Mouse (Mus musculus): ENCODE data around the gene Arl8a. TPM values are rescaled to one million over a fixed set of nuclear protein-coding genes. Genes with fewer than 3 reads are reported as not detected.
"Not testable (repeated sequence)": the region's sequence is repeated elsewhere in the genome, so short reads cannot be mapped to it uniquely, and the experiment has no call there.

Arl8a gene
- polyA plus RNA-seq, 1 experiment from 2014 or later, result 111 TPM

- ChIA-PET CTCF (no interaction called here), POLR2A (no interaction called here)
- TF ChIP-seq CTCF (IDR thresholded peaks at IDR 0.05), result no peak
- no peaks in the 10 kb centered on the region for H3K27me3 ChIP-seq
- in situ Hi-C loops (cut with MboI; ENCODE audit: low pct_unique_long_range_greater_than_20kb), result no loop called here
- DNase-seq (ENCODE audit: low read depth, low spot score), result no peak
- peak; percentile 44 for ATAC-seq
Measured at GRCm38 (mm10) chr1:135188197-135188596, 41.6 kb downstream of the Arl8a start.

- no peak for DNase-seq (ENCODE audit: low read depth, low spot score)
- no peak for ATAC-seq
- ChIA-PET POLR2A (no interaction called here), CTCF (no interaction called here)
- no peak for TF ChIP-seq CTCF (IDR thresholded peaks at IDR 0.05)
- H3K27me3 ChIP-seq, result no peaks in the 10 kb centered on the region
- in situ Hi-C loops (cut with MboI; ENCODE audit: low pct_unique_long_range_greater_than_20kb), result no loop called here
Measured at GRCm38 (mm10) chr1:135189186-135189585, 42.6 kb downstream of the Arl8a start.

DNA sequence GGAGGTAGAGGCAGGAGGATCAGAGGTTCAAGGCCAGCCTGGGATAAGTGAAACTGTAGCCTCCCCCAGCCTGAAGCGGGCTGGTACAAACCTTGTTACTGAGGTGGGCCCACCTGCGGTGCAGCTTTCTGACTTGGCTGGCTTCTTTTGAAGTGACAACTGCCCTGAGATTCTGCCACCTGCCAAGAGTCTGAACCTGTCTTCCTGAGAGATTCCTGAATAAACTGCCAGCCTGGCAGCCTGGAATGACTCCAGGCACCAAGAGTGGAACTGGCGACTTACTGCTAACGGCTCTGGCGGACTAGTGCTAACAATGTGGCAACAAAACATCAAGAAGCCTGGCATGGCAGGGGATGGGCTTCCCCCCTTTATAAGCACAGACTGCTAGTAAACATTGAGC is 47.7 kb downstream of the Arl8a start:
- DNase-seq (ENCODE audit: low read depth, low spot score); ATAC-seq; H3K27me3 ChIP-seq; POLR2A ChIA-PET; in situ Hi-C loops (cut with MboI; ENCODE audit: low pct_unique_long_range_greater_than_20kb): not testable (repeated sequence)
- CTCF ChIA-PET, result interaction anchor here (1.2 kb wide), 1 partner anchor 40 kb away, joined by 3 read pairs; no protein-coding TSS in a partner anchor

DNA sequence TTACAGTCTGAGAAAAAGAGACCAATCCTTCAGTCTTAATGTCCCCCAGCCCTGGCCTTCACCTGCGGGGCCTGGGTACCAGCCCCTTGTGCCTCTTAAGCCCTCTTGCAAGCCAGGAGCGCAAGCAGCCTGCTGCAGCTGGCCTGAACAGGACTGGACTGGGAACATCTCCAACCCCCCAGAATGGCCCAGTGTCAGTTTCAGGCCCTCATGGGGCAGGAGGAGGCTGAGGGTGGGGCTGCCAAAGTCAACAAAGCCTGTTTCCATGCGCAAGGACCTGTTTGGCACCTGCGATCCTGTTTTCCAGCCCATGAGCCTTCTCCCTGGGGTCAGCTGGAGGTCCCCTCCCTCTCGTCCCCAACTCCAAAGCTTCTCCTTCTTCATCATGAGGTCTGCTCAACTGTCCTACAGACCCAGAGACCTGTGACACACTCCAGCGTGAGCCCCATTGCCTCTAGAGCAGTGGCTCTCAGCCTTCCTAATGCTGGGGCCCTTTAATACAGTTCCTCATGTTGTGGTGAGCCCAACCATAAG is 49.4 kb downstream of the Arl8a start:
- CTCF ChIA-PET, result interaction anchor here (1.2 kb wide), 1 partner anchor 23 kb away, joined by 4 read pairs; no protein-coding TSS in a partner anchor
- no peak for TF ChIP-seq CTCF (IDR thresholded peaks at IDR 0.05)
- in situ Hi-C loops (cut with MboI; ENCODE audit: low pct_unique_long_range_greater_than_20kb), result no loop called here
- no peak for DNase-seq (ENCODE audit: low read depth, low spot score)
- POLR2A ChIA-PET, result no interaction called here
- no peaks in the 10 kb centered on the region for H3K27me3 ChIP-seq
- no peak for ATAC-seq

- in situ Hi-C loops (cut with MboI; ENCODE audit: low pct_unique_long_range_greater_than_20kb), result no loop called here
- POLR2A ChIA-PET, result interaction anchor here (0.6 to 0.7 kb wide), 2 partner anchors 161 to 317 kb away, joined by 3 to 5 read pairs; no protein-coding TSS in a partner anchor
- DNase-seq (ENCODE audit: low read depth, low spot score), result no peak
- no peak for TF ChIP-seq CTCF (IDR thresholded peaks at IDR 0.05)
- no peaks in the 10 kb centered on the region for H3K27me3 ChIP-seq
- CTCF ChIA-PET, result no interaction called here
- ATAC-seq, result no peak
Measured at GRCm38 (mm10) chr1:135198412-135198811, 51.8 kb downstream of the Arl8a start.

DNA sequence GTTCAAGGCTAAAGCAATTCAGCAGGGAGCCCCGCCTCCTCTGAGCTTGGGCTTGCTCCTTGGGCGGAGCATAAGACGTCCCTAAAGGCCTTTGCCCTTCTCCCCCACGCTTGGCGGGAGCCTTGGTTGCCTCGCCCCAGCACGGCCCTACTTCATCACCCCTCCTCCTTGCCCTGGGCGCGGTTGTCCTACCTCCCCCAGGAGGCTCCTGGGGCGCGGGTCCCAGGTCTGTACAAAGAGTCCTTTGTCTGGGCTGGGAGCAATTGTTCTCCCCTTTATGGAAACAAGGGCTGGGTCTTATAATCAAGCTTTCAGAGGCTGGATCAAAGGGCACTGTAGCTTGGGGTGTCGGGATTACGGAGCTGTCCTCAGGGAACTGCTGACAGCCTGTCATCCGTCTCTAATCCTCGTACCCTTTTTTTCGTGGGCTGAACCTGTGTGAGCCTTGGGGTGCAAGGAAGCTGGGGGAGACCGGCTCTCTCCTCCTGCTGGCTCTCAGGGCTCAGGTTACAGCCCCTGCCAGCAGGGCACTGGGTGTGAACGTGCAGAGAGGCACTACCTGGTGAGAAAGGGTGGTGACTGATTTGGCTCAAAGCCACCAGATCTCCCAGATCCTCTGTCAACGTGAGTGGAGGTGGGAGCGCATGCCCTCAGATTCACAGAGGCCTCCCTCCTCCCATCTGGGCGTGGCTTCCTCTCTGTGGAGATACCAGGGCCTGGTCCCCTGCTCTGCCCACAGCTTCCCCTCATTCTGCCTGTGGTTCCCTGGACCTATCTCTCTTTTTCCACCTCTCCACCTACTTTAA is 52.6 kb downstream of the Arl8a start:
- CTCF ChIA-PET, result interaction anchor here (0.7 kb wide), 1 partner anchor 59 kb away, joined by 3 read pairs; the partner anchor contains the start of gene Elf3
- in situ Hi-C loops (cut with MboI; ENCODE audit: low pct_unique_long_range_greater_than_20kb), result no loop called here
- DNase-seq (ENCODE audit: low read depth, low spot score), result no peak
- ATAC-seq, result no peak
- POLR2A ChIA-PET, result no interaction called here
- TF ChIP-seq CTCF (IDR thresholded peaks at IDR 0.05), result no peak
- H3K27me3 ChIP-seq, result no peaks in the 10 kb centered on the region

DNA sequence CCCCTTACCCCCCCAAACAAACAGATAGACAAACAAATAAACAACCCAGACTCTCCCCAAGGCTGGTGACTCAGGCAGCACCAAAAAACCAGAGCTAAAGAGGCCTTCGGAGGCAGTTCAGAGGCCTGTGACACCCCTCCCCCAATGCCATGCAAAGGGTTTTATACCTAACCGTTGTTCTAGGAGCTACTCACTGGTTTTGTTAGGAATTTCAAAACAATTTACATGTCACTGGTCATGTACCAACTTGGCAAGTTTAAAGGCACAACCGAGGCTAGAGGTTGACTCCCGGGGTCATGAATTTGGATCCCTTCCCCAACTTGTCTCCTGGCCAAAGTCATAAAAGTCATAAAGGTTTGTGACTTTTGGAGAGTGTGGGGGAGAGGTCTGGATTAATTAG is 53.8 kb downstream of the Arl8a start:
- in situ Hi-C loops (cut with MboI; ENCODE audit: low pct_unique_long_range_greater_than_20kb), result no loop called here
- ChIA-PET POLR2A (no interaction called here), CTCF (no interaction called here)
- TF ChIP-seq CTCF (IDR thresholded peaks at IDR 0.05), result no peak
- H3K27me3 ChIP-seq, result no peaks in the 10 kb centered on the region
- no peak for ATAC-seq
- no peak for DNase-seq (ENCODE audit: low read depth, low spot score)

GRCm38 (mm10) chr1:135204196-135205126 is 57.8 kb downstream of the Arl8a start:
- no peak for TF ChIP-seq CTCF (IDR thresholded peaks at IDR 0.05)
- H3K27me3 ChIP-seq, result no peaks in the 10 kb centered on the region
- POLR2A ChIA-PET, result no interaction called here
- CTCF ChIA-PET, result interaction anchor here (0.7 kb wide), 1 partner anchor 63 kb away, joined by 3 read pairs; no protein-coding TSS in a partner anchor
- in situ Hi-C loops (cut with MboI; ENCODE audit: low pct_unique_long_range_greater_than_20kb), result no loop called here
- ATAC-seq, result peak; percentile 68
- no peak for DNase-seq (ENCODE audit: low read depth, low spot score)

DNA sequence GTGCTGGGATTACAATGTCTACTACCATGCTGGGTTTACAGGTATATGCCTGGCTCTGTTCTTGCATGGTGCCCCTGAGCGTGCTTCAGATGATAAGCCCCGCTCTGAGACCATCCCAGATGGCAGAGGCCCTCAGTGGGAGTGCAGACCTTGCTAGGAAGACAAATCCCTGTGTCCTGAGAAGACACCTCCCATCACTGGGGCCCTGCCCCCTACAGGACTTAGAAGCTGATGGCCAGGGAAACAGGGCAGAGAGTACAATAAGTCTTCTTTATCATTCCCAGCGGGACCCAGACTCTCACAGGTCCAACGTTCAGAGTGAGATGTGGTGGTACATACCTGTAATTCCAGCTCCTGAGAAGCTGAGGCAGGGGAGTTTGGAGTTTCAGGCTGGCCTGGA is 58.6 kb downstream of the Arl8a start:
- in situ Hi-C loops (cut with MboI; ENCODE audit: low pct_unique_long_range_greater_than_20kb), result no loop called here
- no peak for TF ChIP-seq CTCF (IDR thresholded peaks at IDR 0.05)
- ChIA-PET CTCF (interaction anchor here (1.1 kb wide), 1 partner anchor 33 kb away, joined by 5 read pairs; no protein-coding TSS in a partner anchor), POLR2A (no interaction called here)
- no peak for ATAC-seq
- no peak for DNase-seq (ENCODE audit: low read depth, low spot score)
- H3K27me3 ChIP-seq, result no peaks in the 10 kb centered on the region

Other genes starting within 250 kb of the Arl8a start
- gene Ppp1r12b, start 190.9 kb upstream of the Arl8a start, polyA plus RNA-seq (2021), result 4.2 TPM
- 14.5 TPM for gene Ube2t, start 184.3 kb upstream of the Arl8a start, polyA plus RNA-seq (2021)
- gene Lgr6, start 41.5 kb upstream of the Arl8a start, polyA plus RNA-seq (2021), result 2.3 TPM
- 0.19 TPM for gene Ptpn7, start 14.1 kb upstream of the Arl8a start, polyA plus RNA-seq (2021)
- 0.04 TPM for gene Gpr37l1, start 20.9 kb downstream of the Arl8a start, polyA plus RNA-seq (2021)
- gene Elf3, start 111.7 kb downstream of the Arl8a start, polyA plus RNA-seq (2021), result 27.3 TPM
- 60.8 TPM for gene Rnpep, start 137.3 kb downstream of the Arl8a start, polyA plus RNA-seq (2021)
- gene Timm17a, start 167.0 kb downstream of the Arl8a start, polyA plus RNA-seq (2021), result 199 TPM
- 2.1 TPM for gene Lmod1, start 178.0 kb downstream of the Arl8a start, polyA plus RNA-seq (2021)
- gene Shisa4, start 228.4 kb downstream of the Arl8a start, polyA plus RNA-seq (2021), result 80.9 TPM

Data from Patski (cell line).